Mouse (Mus musculus) layer of hippocampus, adult 2 months (tissue): ENCODE measurements around the gene Lrrc40. TPM values are rescaled to one million over a fixed set of nuclear protein-coding genes. Genes with fewer than 3 reads are reported as not detected.
"Not testable (repeated sequence)": the region's sequence is repeated elsewhere in the genome, so short reads cannot be mapped to it uniquely, and the experiment has no call there.

Experiments used
- DNase-seq, 2 experiments: peaks; one replicate each; pipeline ENCODE4 v3.0.0; 2022; ENCODE audit warnings: low spot score in 2 of 2
- H3K27ac ChIP-seq: fragments of 200-600 bp; 2 replicates; pipeline ENCODE4 v1.8.1; 2022
- H3K4me3 ChIP-seq: fragments of 200-600 bp; 2 replicates; pipeline ENCODE4 v1.8.1; 2022; ENCODE audit warnings: mild to moderate bottlenecking
- CTCF ChIP-seq: fragments of 200-600 bp; conservative IDR thresholded peaks from 2 replicates; pipeline ENCODE4 v1.8.1; 2022; ENCODE audit warnings: antibody characterized with exemption, mild to moderate bottlenecking, moderate library complexity
- total RNA-seq, 2 experiments: library from RNA; stranded (reverse); gene quantifications; 2 replicates each; pipeline ENCODE4 v1.2.3; 2021

Gene Lrrc40
- total RNA-seq, 2 experiments from 2014 or later = 28.1 to 30.1 TPM

GRCm38 (mm10) chr3:158060621-158061291 is 24.3 kb downstream of the Lrrc40 start:
- no peak for TF ChIP-seq CTCF
- DNase-seq = no peak
- Histone ChIP-seq H3K4me3 (no peak overlapping the region), H3K27ac (peak overlapping the region; percentile 39; the same call in 1 of the 2 replicates)

GRCm38 (mm10) chr3:158061811-158062523 is 25.5 kb downstream of the Lrrc40 start:
- no peak overlapping the region for H3K27ac ChIP-seq
- no peak for TF ChIP-seq CTCF
- DNase-seq = no peak
- H3K4me3 ChIP-seq = no peak overlapping the region

GRCm38 (mm10) chr3:158065256-158065655 is 28.8 kb downstream of the Lrrc40 start:
- Histone ChIP-seq H3K27ac (no peak overlapping the region), H3K4me3 (no peak overlapping the region)
- no peak for TF ChIP-seq CTCF
- DNase-seq = no peak

GRCm38 (mm10) chr3:158067916-158068315 is 31.5 kb downstream of the Lrrc40 start:
- DNase-seq = no peak
- H3K27ac ChIP-seq = no peak overlapping the region
- no peak overlapping the region for H3K4me3 ChIP-seq
- TF ChIP-seq CTCF = no peak

- Histone ChIP-seq H3K4me3 (no peak overlapping the region), H3K27ac (no peak overlapping the region)
- DNase-seq = no peak
- no peak for TF ChIP-seq CTCF
Measured at GRCm38 (mm10) chr3:158068613-158069263, 32.3 kb downstream of the Lrrc40 start.

- DNase-seq = no peak
- TF ChIP-seq CTCF = no peak
- H3K4me3 ChIP-seq = no peak overlapping the region
- peak overlapping the region; percentile 18; the same call in 1 of the 2 replicates for H3K27ac ChIP-seq
Measured at GRCm38 (mm10) chr3:158075004-158075403, 38.5 kb downstream of the Lrrc40 start.

GRCm38 (mm10) chr3:158076685-158077379 is 40.4 kb downstream of the Lrrc40 start:
- peak; percentile 87 for TF ChIP-seq CTCF
- H3K27ac ChIP-seq = no peak overlapping the region; the same call in 1 of the 2 replicates
- H3K4me3 ChIP-seq = no peak overlapping the region
- no peak for DNase-seq

- TF ChIP-seq CTCF = no peak
- H3K27ac ChIP-seq = no peak overlapping the region; the same call in 1 of the 2 replicates
- no peak overlapping the region for H3K4me3 ChIP-seq
- DNase-seq = no peak
Measured at GRCm38 (mm10) chr3:158077380-158077772, 40.9 kb downstream of the Lrrc40 start.

- no peak overlapping the region for H3K4me3 ChIP-seq
Measured at GRCm38 (mm10) chr3:158077828-158078227, 41.4 kb downstream of the Lrrc40 start.

GRCm38 (mm10) chr3:158091601-158092000 is 55.1 kb downstream of the Lrrc40 start:
- no peak overlapping the region for H3K4me3 ChIP-seq
- H3K27ac ChIP-seq = peak overlapping the region; percentile 86
- peak; percentile 75 to 81 for DNase-seq
- TF ChIP-seq CTCF = no peak

More at GRCm38 (mm10) chr3:158077828-158078227, 41.4 kb downstream of the Lrrc40 start:
- DNase-seq = no peak
- no peak overlapping the region for H3K27ac ChIP-seq
- TF ChIP-seq CTCF = no peak

- TF ChIP-seq CTCF = no peak
- peak overlapping the region; percentile 59; the same call in 1 of the 2 replicates for H3K27ac ChIP-seq
- DNase-seq = peak in 1 of 2 experiments; percentile 9
- no peak overlapping the region for H3K4me3 ChIP-seq
Measured at GRCm38 (mm10) chr3:158093919-158094318, 57.5 kb downstream of the Lrrc40 start.

GRCm38 (mm10) chr3:158102043-158102442 is 65.6 kb downstream of the Lrrc40 start:
- H3K4me3 ChIP-seq, DNase-seq, H3K27ac ChIP-seq: not testable (repeated sequence)

- H3K27ac ChIP-seq, H3K4me3 ChIP-seq, DNase-seq: not testable (repeated sequence)
Measured at GRCm38 (mm10) chr3:158102530-158102929, 66.1 kb downstream of the Lrrc40 start.
